Mouse (Mus musculus): ENCODE results near the gene Sgcd. TPM values are rescaled to one million over a fixed set of nuclear protein-coding genes. Genes with fewer than 3 reads are reported as not detected.
"Not testable (repeated sequence)": the region's sequence is repeated elsewhere in the genome, so short reads cannot be mapped to it uniquely, and the experiment has no call there.

Sgcd gene
- polyA plus RNA-seq, 1 experiment, result 0.18 TPM

- WGBS, result 31% methylated on average over 3 of the region's 3 CpGs
- no peak for TF ChIP-seq POLR2A (IDR thresholded peaks at IDR 0.05; ENCODE audit: low read depth, low read length)
- no peak for TF ChIP-seq CTCF (IDR thresholded peaks at IDR 0.05; ENCODE audit: extremely low read depth, insufficient read length, insufficient replicate concordance, low read depth, low read length)
Observed at GRCm38 (mm10) chr11:47399607-47400006, 589.2 kb downstream of the Sgcd start.

GRCm38 (mm10) chr11:47390798-47391197 is 598.0 kb downstream of the Sgcd start:
- H3K4me1 ChIP-seq (ENCODE audit: control insufficient read depth, insufficient read depth, insufficient read length, low read length); H3K36me3 ChIP-seq (ENCODE audit: control insufficient read depth, insufficient read depth, low read length); H3K27ac ChIP-seq (ENCODE audit: insufficient read depth, low read depth, low read length); H3K27me3 ChIP-seq (ENCODE audit: control insufficient read depth, insufficient read depth, low read length); H3K4me3 ChIP-seq (ENCODE audit: low read depth, low read length): not testable (repeated sequence)
- WGBS, result 51% methylated on average over 2 of the region's 2 CpGs

More at GRCm38 (mm10) chr11:47399607-47400006, 589.2 kb downstream of the Sgcd start:
- H3K36me3 ChIP-seq (ENCODE audit: control insufficient read depth, insufficient read depth, low read length), result no peaks in the 10 kb centered on the region
- no peak overlapping the region for H3K4me3 ChIP-seq (ENCODE audit: low read depth, low read length)
- H3K27ac ChIP-seq (ENCODE audit: insufficient read depth, low read depth, low read length), result no peak overlapping the region
- H3K27me3 ChIP-seq (ENCODE audit: control insufficient read depth, insufficient read depth, low read length), result no peaks in the 10 kb centered on the region
- no peaks in the 10 kb centered on the region for H3K4me1 ChIP-seq (ENCODE audit: control insufficient read depth, insufficient read depth, insufficient read length, low read length)

GRCm38 (mm10) chr11:47389327-47389726 is 599.4 kb downstream of the Sgcd start:
- Histone ChIP-seq H3K4me1 (ENCODE audit: control insufficient read depth, insufficient read depth, insufficient read length, low read length) (no peaks in the 10 kb centered on the region), H3K36me3 (ENCODE audit: control insufficient read depth, insufficient read depth, low read length) (no peaks in the 10 kb centered on the region), H3K27me3 (ENCODE audit: control insufficient read depth, insufficient read depth, low read length) (no peaks in the 10 kb centered on the region), H3K4me3 (ENCODE audit: low read depth, low read length) (no peak overlapping the region), H3K27ac (ENCODE audit: insufficient read depth, low read depth, low read length) (no peak overlapping the region)
- no peak for TF ChIP-seq POLR2A (IDR thresholded peaks at IDR 0.05; ENCODE audit: low read depth, low read length)
- no peak for TF ChIP-seq CTCF (IDR thresholded peaks at IDR 0.05; ENCODE audit: extremely low read depth, insufficient read length, insufficient replicate concordance, low read depth, low read length)

DNA sequence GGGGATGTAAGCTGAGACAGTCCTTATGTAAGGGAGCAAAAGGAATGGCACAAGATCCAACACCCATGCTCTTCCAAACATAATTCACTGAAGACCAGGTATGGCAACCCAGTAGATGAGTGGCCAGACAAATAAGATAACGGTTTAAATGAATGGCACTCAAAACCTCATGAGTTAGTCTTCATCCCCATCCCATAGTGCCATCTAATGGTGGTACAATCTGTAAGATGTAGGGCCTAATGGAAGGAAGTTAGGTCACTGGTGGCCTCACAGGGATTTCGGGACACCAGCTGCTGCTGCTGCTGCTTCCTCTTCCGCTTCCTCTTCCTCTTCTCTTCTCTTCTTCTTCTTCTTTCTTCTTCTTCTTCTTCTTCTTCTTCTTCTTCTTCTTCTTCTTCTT is 601.0 kb downstream of the Sgcd start:
- H3K27me3 ChIP-seq (ENCODE audit: control insufficient read depth, insufficient read depth, low read length), result no peaks in the 10 kb centered on the region
- H3K36me3 ChIP-seq (ENCODE audit: control insufficient read depth, insufficient read depth, low read length), result no peaks in the 10 kb centered on the region
- 61% methylated on average over 3 of the region's 3 CpGs for WGBS
- TF ChIP-seq POLR2A (IDR thresholded peaks at IDR 0.05; ENCODE audit: low read depth, low read length), result no peak
- TF ChIP-seq CTCF (IDR thresholded peaks at IDR 0.05; ENCODE audit: extremely low read depth, insufficient read length, insufficient replicate concordance, low read depth, low read length), result no peak
- H3K4me3 ChIP-seq (ENCODE audit: low read depth, low read length), result no peak overlapping the region
- no peaks in the 10 kb centered on the region for H3K4me1 ChIP-seq (ENCODE audit: control insufficient read depth, insufficient read depth, insufficient read length, low read length)
- no peak overlapping the region for H3K27ac ChIP-seq (ENCODE audit: insufficient read depth, low read depth, low read length)

- Histone ChIP-seq H3K4me3 (ENCODE audit: low read depth, low read length) (no peak overlapping the region), H3K36me3 (ENCODE audit: control insufficient read depth, insufficient read depth, low read length) (no peaks in the 10 kb centered on the region), H3K27ac (ENCODE audit: insufficient read depth, low read depth, low read length) (no peak overlapping the region), H3K4me1 (ENCODE audit: control insufficient read depth, insufficient read depth, insufficient read length, low read length) (no peaks in the 10 kb centered on the region), H3K27me3 (ENCODE audit: control insufficient read depth, insufficient read depth, low read length) (no peaks in the 10 kb centered on the region)
- TF ChIP-seq POLR2A (IDR thresholded peaks at IDR 0.05; ENCODE audit: low read depth, low read length), result no peak
- no peak for TF ChIP-seq CTCF (IDR thresholded peaks at IDR 0.05; ENCODE audit: extremely low read depth, insufficient read length, insufficient replicate concordance, low read depth, low read length)
Observed at GRCm38 (mm10) chr11:47386136-47386535, 602.6 kb downstream of the Sgcd start.

- Histone ChIP-seq H3K4me1 (ENCODE audit: control insufficient read depth, insufficient read depth, insufficient read length, low read length) (no peaks in the 10 kb centered on the region), H3K4me3 (ENCODE audit: low read depth, low read length) (no peak overlapping the region), H3K27ac (ENCODE audit: insufficient read depth, low read depth, low read length) (0 out of 2 replicates have a peak overlapping the region, but pooled peaks have one; percentile 50), H3K36me3 (ENCODE audit: control insufficient read depth, insufficient read depth, low read length) (no peaks in the 10 kb centered on the region), H3K27me3 (ENCODE audit: control insufficient read depth, insufficient read depth, low read length) (no peaks in the 10 kb centered on the region)
- no peak for TF ChIP-seq POLR2A (IDR thresholded peaks at IDR 0.05; ENCODE audit: low read depth, low read length)
- WGBS, result 46% methylated on average over 4 of the region's 4 CpGs
Observed at GRCm38 (mm10) chr11:47379630-47379958, 609.2 kb downstream of the Sgcd start.

DNA sequence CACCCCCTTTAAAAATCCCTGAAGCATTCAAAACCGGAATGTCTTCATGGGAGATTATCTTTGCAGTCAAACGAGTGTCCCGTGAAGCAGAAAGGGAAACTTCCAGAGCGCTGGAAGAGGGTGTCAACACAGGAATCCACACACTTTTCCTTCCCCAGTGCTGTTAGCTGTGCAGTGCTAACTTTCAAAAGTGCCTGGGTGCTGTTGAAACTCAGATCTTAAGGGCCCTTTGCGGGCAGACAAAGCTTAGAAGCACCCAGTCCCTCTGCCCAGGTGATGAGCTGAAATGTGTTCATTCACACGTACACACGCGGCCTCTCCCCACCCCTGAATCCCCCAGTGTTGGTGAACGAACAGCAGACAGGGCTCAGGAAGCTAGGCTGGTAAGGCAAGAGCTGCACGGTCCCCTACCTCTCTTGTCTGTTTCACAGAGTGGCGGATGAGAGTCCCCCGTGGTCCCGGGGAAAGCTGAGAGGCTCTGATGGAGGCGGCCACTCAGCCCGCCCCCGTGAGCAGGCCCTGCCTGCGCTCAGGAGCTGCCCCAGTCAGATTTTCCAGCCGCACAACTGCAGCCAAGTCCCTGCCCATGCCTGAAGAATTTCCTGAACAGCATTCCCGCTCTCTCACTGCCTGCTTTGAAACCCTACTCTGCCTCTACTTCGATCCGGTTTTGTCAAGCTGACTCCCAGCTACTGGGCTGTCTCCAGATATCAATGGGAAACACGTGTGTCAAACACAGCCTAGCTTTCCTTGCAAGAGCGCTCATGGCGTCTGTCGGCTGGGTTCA is 609.7 kb downstream of the Sgcd start:
- no peaks in the 10 kb centered on the region for H3K4me1 ChIP-seq (ENCODE audit: control insufficient read depth, insufficient read depth, insufficient read length, low read length)
- no peak for TF ChIP-seq POLR2A (IDR thresholded peaks at IDR 0.05; ENCODE audit: low read depth, low read length)
- TF ChIP-seq CTCF (IDR thresholded peaks at IDR 0.05; ENCODE audit: extremely low read depth, insufficient read length, insufficient replicate concordance, low read depth, low read length), result no peak
- H3K27me3 ChIP-seq (ENCODE audit: control insufficient read depth, insufficient read depth, low read length), result no peaks in the 10 kb centered on the region
- H3K27ac ChIP-seq (ENCODE audit: insufficient read depth, low read depth, low read length), result peak overlapping the region; percentile 50
- 11% methylated on average over 25 of the region's 25 CpGs for WGBS
- H3K4me3 ChIP-seq (ENCODE audit: low read depth, low read length), result peak overlapping the region; percentile 60
- H3K36me3 ChIP-seq (ENCODE audit: control insufficient read depth, insufficient read depth, low read length), result no peaks in the 10 kb centered on the region

All from small intestine, adult 2 months (tissue).